Mouse (Mus musculus) C2C12 (cell line): Measurements from ENCODE around the gene Vmn1r211. TPM values are rescaled to one million over a fixed set of nuclear protein-coding genes. Genes with fewer than 3 reads are reported as not detected.
"Not testable (repeated sequence)": the region's sequence is repeated elsewhere in the genome, so short reads cannot be mapped to it uniquely, and the experiment has no call there.

ENCODE experiments used
- H3K27me3 ChIP-seq: one replicate; pipeline ENCODE4 v1.6.1; 2011; ENCODE audit not compliant: control insufficient read depth, insufficient read depth, insufficient read length
- H3K36me3 ChIP-seq: one replicate; pipeline ENCODE4 v1.6.1; 2011; ENCODE audit not compliant: control insufficient read depth, insufficient read depth
- H3K4me3 ChIP-seq: one replicate; pipeline ENCODE4 v1.5.1; 2011; ENCODE audit warnings: mild to moderate bottlenecking, control low read depth; ENCODE audit not compliant: poor library complexity, insufficient read depth, severe bottlenecking
- H3K79me2 ChIP-seq: one replicate; pipeline ENCODE4 v1.6.1; 2011; ENCODE audit not compliant: control insufficient read depth, insufficient read depth
- H3K79me3 ChIP-seq: one replicate; pipeline ENCODE4 v1.6.1; 2011; ENCODE audit warnings: low read depth, control low read depth
- H3ac ChIP-seq: one replicate; pipeline ENCODE3; 2011; ENCODE audit warnings: low read depth; ENCODE audit not compliant: control insufficient read depth, insufficient read length
- USF1 ChIP-seq: IDR thresholded peaks from one replicate; pipeline ENCODE4 v1.6.1; 2011; ENCODE audit warnings: low read depth, mild to moderate bottlenecking, control low read depth, moderate library complexity
- polyA plus RNA-seq: library from polyadenylated mRNA; unstranded; fragments of >200 nt; fragmentation: generic; extraction: Trizol; gene quantifications from one replicate; pipeline ENCODE4 v1.2.1, GENCODE M21; 2012; ENCODE audit warnings: missing spikeins

Gene Vmn1r211
- polyA plus RNA-seq, 1 experiment = not detected

DNA sequence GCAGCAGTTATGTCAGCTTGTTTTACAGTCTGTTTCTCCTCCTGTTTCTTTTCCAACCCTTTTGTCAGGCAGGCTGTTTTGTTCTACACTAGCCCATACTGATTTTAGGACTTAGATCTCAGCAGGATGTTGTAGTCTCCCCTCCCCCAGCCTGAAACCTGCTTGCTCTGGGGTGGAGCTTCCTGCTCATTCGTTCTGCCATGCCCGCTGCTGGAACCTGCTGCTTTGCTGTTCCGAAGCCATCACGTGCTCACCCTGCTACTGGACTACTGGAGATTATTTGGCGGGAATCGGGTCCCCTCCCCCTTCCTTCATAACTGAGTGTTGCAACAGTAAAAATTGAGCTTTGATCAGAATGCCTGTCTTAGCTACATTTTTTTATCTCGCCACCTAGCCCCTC, 28.0 kb downstream of the Vmn1r211 start:
- not testable (repeated sequence) for H3K79me2 ChIP-seq, H3K4me3 ChIP-seq
- TF ChIP-seq USF1 = peak; percentile 10

DNA sequence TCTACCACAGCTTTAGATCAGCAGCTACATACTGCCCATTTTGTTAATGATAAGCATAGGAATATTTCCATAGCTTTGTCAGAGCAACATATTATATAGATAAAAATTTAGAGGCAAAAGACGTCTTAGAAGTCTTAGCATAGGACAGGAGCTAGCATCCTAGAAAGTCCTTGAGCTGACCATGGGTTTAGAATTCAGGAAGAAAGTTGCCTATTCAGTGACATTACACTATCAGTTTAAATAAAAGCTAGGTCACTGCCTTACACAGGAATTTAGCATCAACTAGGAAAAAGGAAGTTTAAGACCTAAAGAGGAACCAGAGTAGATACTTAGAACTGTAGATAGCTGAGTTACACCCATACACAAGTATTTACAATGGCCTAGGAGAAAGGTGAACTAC, 35.8 kb downstream of the Vmn1r211 start:
- not testable (repeated sequence) for H3K36me3 ChIP-seq, H3ac ChIP-seq, H3K4me3 ChIP-seq, H3K27me3 ChIP-seq, H3K79me2 ChIP-seq, H3K79me3 ChIP-seq

More for the DNA sequence above, 28.0 kb downstream of the Vmn1r211 start:
- not testable (repeated sequence) for H3K27me3 ChIP-seq, H3K36me3 ChIP-seq, H3ac ChIP-seq, H3K79me3 ChIP-seq

- H3K4me3 ChIP-seq, H3K27me3 ChIP-seq, H3K79me3 ChIP-seq, H3K36me3 ChIP-seq, H3ac ChIP-seq, H3K79me2 ChIP-seq: not testable (repeated sequence)
Measured at GRCm38 (mm10) chr13:22809582-22809981, 47.8 kb downstream of the Vmn1r211 start, which contains the start of gene Vmn1r209. Gene Vmn1r209, minus strand, starts transcription at chr13:22809682.

Other genes with a start within 250 kb of the Vmn1r211 start
- gene Vmn1r206, start 233.3 kb downstream of the Vmn1r211 start, polyA plus RNA-seq = not detected
- not detected for gene Vmn1r207-ps, start 127.9 kb downstream of the Vmn1r211 start, polyA plus RNA-seq
- gene Vmn1r208, start 80.2 kb downstream of the Vmn1r211 start, polyA plus RNA-seq = not detected
- not detected for gene Vmn1r209, start 47.9 kb downstream of the Vmn1r211 start, polyA plus RNA-seq
- gene Vmn1r210, start 26.2 kb downstream of the Vmn1r211 start, polyA plus RNA-seq = not detected
- not detected for gene Vmn1r212, start 26.6 kb upstream of the Vmn1r211 start, polyA plus RNA-seq
- not detected for gene Vmn1r213, start 150.1 kb upstream of the Vmn1r211 start, polyA plus RNA-seq
- gene Vmn1r214, start 172.9 kb upstream of the Vmn1r211 start, polyA plus RNA-seq = not detected
- gene Vmn1r215, start 210.5 kb upstream of the Vmn1r211 start, polyA plus RNA-seq = not detected